Mouse (Mus musculus): ENCODE data around the gene Gm42906.

- no peak for TF ChIP-seq CTCF (conservative IDR thresholded peaks at IDR 0.05; ENCODE audit: insufficient read depth, insufficient read length, low read depth, low read length)
- TF ChIP-seq POLR2A (IDR thresholded peaks at IDR 0.05; ENCODE audit: low read depth, low read length) = no peak
These were observed 205.2 kb downstream of the Gm42906 start for GRCm38 (mm10) chr5:151222791-151223190.
